Mouse (Mus musculus) brain, embryonic 14.5 days (tissue): ENCODE measurements around the gene Ap1g2.

Source experiments
- CTCF ChIP-seq: fragments of 200-500 bp; IDR thresholded peaks from 2 replicates; pipeline ENCODE4 v1.5.1; 2012; ENCODE audit warnings: inconsistent platforms, mild to moderate bottlenecking, moderate library complexity, borderline replicate concordance; ENCODE audit not compliant: insufficient read depth, insufficient read length; ENCODE audit errors: extremely low read depth
- POLR2A ChIP-seq: fragments of 200-500 bp; IDR thresholded peaks from 2 replicates; pipeline ENCODE4 v1.6.1; 2012; ENCODE audit warnings: mild to moderate bottlenecking, inconsistent platforms, borderline replicate concordance; ENCODE audit not compliant: poor library complexity, insufficient read depth, insufficient read length, severe bottlenecking; ENCODE audit errors: extremely low read depth

GRCm38 (mm10) chr14:55093927-55094326, 12.5 kb downstream of the Ap1g2 start:
- TF ChIP-seq POLR2A (no peak), CTCF (no peak)
